Mouse (Mus musculus): Measurements from ENCODE around the gene Armc12.
"Not testable (repeated sequence)": the region's sequence is repeated elsewhere in the genome, so short reads cannot be mapped to it uniquely, and the experiment has no call there.

The Armc12 gene

GRCm38 (mm10) chr17:28531946-28532345, 1.3 kb downstream of the Armc12 start:
- no peak for DNase-seq (ENCODE audit: low read depth in 2 of 2, low spot score in 2 of 2)

GRCm38 (mm10) chr17:28532557-28532956, 2.0 kb downstream of the Armc12 start:
- no peak for DNase-seq (ENCODE audit: low read depth in 2 of 2, low spot score in 2 of 2)

DNA sequence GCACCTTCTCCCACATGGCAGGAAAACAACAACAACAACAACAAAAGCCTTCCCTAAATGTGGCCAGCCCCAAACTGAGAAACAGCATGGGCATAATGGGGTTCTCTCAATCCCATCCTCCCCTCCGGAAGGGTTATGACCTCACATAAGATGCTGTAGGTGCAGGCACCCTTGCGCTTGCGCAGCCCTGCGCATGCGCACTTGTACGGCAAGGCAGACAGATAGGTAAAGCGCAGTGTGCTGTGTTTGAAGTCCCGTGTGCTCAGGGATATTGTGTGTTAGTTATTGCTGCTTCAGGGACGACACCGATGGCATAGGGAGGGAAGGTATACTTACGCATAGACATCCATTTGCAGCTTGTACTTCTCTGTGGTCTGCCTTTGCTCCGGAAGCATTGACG, 2.7 kb downstream of the Armc12 start:
- no peak for DNase-seq (ENCODE audit: low read depth in 2 of 2, low spot score in 2 of 2)

DNA sequence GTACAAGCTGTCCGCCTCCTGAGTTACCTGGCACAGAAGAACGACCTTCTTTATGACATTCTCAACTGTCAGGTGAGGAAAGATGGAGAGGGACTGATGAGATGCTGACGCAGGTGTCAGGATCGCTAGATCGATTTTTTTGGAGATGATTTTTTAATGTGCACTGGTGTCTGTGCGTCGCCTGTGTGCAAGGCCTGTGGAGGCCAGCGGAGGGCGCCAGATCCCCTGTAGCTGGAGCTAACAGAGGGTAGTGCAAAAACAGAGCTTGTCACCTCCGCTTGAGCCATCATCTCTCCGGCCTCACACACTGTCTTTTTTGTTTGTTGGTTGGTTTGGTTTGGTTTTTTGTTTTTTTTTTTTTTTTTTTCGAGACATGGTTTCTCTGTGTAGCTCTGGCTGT, 7.3 kb downstream of the Armc12 start:
- DNase-seq (ENCODE audit: low read depth in 2 of 2, low spot score in 2 of 2) = no peak

GRCm38 (mm10) chr17:28546925-28547324, 16.3 kb downstream of the Armc12 start:
- peak in 1 of 2 experiments; percentile 33 for DNase-seq (ENCODE audit: low read depth in 2 of 2, low spot score in 2 of 2)

DNA sequence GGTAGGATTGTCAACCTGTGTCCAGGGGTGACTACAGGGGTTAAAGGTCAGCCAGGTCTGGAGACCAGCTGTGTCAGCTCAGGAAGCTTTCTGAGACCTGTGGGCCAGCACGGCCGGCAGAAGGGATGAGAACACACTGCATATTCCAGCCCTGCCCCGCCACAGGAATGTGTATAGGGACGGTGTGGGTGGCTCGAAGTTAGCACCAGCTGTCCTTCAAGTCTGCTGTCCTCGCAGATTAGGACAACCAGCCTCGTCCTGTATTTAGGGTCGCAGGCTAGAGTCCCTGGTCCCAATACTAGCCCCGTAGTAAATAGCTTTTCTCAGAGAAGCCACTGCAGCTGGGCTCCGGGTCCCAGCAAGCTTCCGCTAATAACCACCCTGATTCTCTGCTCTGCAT, 17.9 kb downstream of the Armc12 start:
- no peak for DNase-seq (ENCODE audit: low read depth in 2 of 2, low spot score in 2 of 2)

GRCm38 (mm10) chr17:28549111-28549510, 18.5 kb downstream of the Armc12 start, which contains the start of gene Clpsl2:
Clpsl2 (plus strand) TSS chr17:28549411.
- DNase-seq (ENCODE audit: low read depth in 2 of 2, low spot score in 2 of 2) = no peak

GRCm38 (mm10) chr17:28553040-28553793, 22.6 kb downstream of the Armc12 start:
- peak; percentile 70 to 83 for DNase-seq (ENCODE audit: low read depth in 2 of 2, low spot score in 2 of 2)

- DNase-seq (ENCODE audit: low read depth in 2 of 2, low spot score in 2 of 2) = not testable (repeated sequence)
These were observed 23.4 kb downstream of the Armc12 start for GRCm38 (mm10) chr17:28554021-28554420.

GRCm38 (mm10) chr17:28556635-28557396, 26.2 kb downstream of the Armc12 start:
- DNase-seq (ENCODE audit: low read depth in 2 of 2, low spot score in 2 of 2) = no peak

DNA sequence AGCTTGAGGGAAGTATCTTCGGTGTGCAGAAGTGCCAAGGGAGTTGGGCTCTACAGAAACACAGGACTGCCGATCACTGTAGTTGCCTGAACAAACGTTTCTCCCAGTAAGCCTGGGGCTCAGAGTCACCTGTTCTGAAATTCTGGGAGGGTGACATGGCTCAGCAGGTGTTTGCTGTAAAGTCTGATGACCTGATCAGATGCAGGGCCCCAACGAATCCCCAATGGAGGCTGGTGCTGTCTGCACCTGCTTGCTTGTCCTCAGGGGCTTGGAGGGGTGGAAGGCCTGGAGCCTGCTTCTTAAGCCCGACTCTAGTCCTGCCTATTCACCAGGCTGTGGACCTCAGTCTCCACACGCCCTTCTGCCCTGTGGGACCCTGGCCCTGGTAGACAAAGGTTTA, 27.2 kb downstream of the Armc12 start:
- no peak for DNase-seq (ENCODE audit: low read depth in 2 of 2, low spot score in 2 of 2)

- no peak for DNase-seq (ENCODE audit: low read depth in 2 of 2, low spot score in 2 of 2)
These were observed 30.0 kb downstream of the Armc12 start, which contains the start of gene Clps for GRCm38 (mm10) chr17:28560598-28560997. Clps (minus strand) TSS chr17:28560766.

GRCm38 (mm10) chr17:28561613-28562012, 31.0 kb downstream of the Armc12 start:
- no peak for DNase-seq (ENCODE audit: low read depth in 2 of 2, low spot score in 2 of 2)

DNA sequence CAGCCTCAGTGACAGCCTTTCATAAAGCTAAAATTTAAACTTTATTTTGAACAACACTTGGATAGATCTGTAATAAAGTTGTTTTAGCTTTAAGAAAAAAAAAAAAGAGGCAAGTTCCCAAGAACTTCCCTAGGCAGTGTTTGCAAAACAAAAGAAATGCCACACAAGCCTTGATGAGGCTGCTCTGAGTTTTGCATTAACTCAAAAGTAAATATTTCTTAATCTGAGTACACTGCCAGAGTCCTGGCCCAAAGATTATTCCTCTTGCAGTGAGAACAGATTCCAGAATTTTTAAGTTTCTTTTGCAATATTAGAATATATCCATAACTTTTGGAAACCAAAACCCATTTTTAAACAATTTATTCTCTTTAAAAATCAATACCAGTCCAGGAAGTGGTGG, 34.6 kb downstream of the Armc12 start:
- no peak for DNase-seq (ENCODE audit: low read depth in 2 of 2, low spot score in 2 of 2)

DNA sequence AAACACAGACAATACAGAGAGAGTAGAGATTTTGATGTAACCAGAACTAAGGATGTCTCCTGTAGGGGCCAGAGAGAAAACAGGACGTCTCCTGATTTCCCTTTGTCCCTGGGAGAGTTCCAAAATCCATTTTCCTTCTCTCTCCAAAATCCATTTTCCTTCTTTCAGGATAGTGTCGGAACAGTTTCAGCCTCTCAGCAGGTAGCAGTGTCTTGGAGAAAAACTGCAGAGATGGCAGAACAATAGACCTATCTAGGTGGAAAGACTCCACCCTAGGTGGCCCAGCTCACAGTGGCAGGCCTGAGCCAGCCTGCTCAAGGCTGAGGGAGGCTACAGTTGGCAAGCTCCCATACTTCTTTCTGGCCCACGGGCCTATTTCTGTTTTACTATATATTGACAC, 36.9 kb downstream of the Armc12 start:
- no peak for DNase-seq (ENCODE audit: low read depth in 2 of 2, low spot score in 2 of 2)

DNA sequence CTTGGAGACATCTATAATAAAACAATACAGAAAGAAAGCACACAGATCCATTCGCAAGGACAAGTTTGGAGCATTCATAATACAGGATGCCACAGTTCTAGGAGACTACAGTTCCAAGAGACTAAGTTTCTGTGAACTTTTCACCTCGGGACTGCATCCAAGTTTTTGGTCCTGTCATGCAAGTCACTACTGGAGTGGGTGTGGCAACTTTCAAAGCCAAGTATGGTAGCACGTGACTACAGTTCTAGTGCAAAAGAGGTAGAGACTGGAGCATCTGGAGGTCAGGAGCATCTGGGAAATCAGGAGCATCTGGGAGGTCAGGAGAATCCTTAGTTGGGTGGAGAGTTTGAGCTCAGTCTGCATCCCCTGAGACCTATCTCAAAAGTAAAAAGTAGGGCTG, 41.3 kb downstream of the Armc12 start:
- no peak for DNase-seq (ENCODE audit: low read depth in 2 of 2, low spot score in 2 of 2)

- no peak for DNase-seq (ENCODE audit: low read depth in 2 of 2, low spot score in 2 of 2)
These were observed 41.9 kb downstream of the Armc12 start for GRCm38 (mm10) chr17:28572521-28572920.

GRCm38 (mm10) chr17:28572941-28573340, 42.3 kb downstream of the Armc12 start:
- no peak for DNase-seq (ENCODE audit: low read depth in 2 of 2, low spot score in 2 of 2)

DNA sequence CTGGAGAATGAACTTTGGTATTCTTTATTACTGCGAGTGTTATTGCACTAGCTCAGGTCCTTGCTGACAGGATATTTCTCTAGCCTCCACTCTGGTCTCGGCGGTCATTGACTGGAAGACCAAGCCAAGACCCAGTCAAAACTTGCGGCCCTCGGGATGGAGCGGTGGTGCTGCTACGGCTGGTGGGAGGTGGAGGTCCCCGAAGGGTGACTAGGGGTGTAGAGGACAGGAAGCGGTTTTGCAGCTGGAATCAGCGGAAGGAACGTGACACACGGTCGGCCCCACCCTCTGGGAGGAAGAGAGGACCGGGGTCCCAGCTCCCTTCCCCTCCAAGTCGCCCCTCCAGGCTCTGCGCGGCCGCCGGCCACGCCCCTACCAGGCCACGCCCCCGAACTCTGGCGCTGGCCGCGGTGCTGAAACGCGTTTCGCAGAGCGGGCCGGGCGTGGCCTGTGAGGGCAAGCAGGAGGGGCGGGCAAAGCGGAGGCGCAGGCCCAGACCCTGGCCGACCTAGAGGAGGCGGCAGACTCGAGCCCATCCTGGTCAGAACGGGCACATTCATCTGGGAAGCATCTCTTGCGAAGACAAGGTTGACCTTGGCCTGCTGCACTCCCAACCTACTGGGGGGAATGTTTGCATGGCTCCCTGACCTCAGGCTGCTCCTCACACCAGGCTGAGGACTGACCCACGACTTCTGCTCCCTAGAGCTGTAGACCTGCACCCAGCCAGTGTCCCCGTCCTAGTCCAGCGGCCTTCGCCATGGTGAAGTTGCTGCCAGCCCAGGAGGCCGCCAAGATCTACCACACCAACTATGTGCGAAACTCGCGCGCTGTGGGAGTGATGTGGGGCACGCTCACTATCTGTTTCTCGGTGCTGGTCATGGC, 44.9 kb downstream of the Armc12 start, which contains the start of gene Lhfpl5:
Gene Lhfpl5, plus strand, starts transcription at position 398 of the 882 bp plus-strand sequence.
- DNase-seq (ENCODE audit: low read depth in 2 of 2, low spot score in 2 of 2) = peak; percentile 26 to 41

DNA sequence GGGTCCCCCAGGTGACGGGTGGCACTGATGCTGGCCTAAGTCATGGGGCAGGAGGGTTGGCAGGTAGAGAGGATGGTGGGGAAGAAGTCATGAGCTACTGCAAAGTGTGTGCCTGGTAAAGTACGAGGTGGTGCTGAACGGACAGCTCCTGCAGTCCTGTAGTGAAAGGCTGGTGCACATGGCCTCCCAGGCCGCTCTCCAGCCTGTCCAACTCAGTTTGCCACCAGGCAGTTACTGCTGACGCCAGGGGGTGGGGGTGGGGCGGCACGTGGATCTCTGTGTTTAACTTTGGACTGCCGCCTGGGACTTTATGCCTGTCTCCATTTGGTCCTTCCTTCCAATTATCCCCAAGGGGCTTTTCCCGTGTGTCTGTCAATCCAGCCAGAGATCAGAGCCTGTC, 49.8 kb downstream of the Armc12 start:
- peak; percentile 27 to 37 for DNase-seq (ENCODE audit: low read depth in 2 of 2, low spot score in 2 of 2)

GRCm38 (mm10) chr17:28581056-28581455, 50.5 kb downstream of the Armc12 start:
- no peak for DNase-seq (ENCODE audit: low read depth in 2 of 2, low spot score in 2 of 2)
